Mouse (Mus musculus) retina, postnatal 1 day (tissue): Measurements from ENCODE around the gene Gm20481.
"Not testable (repeated sequence)": the region's sequence is repeated elsewhere in the genome, so short reads cannot be mapped to it uniquely, and the experiment has no call there.

ENCODE experiments used
- DNase-seq: peaks from one replicate; pipeline ENCODE4 v3.0.0-alpha.2; 2012

The Gm20481 gene

DNA sequence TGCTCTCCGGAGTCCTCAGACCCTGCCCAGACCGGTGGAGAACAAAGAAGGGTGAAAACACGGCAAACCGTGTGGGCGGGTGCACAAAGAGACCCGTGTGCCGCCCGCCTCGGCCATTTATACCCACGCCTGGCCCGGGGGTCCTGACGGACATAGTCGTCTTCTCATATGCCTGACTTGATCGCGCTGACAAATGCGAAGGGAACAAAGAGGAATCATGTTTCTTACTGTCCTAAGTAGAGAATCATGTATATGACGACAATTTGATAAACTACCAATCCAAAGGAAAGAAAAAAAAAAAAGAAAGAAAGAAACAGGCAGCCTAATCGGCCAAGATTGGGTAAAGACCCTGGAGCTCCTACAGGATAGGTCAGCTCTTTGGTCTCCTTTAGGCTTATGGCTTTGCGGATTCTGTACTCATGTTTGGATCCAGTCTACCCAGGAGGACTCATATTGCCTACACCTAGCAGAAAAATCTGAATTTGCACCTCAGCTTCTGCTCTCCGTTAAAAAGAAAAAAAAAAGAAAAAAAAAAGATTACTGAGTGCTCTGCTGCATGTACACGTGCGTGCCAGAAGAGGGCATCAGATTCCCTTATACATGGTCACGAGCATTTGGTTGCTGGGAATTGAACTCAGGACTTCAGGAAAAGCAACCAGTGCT lies 17.2 kb upstream of the Gm20481 start:
- DNase-seq: peak; percentile 91

DNA sequence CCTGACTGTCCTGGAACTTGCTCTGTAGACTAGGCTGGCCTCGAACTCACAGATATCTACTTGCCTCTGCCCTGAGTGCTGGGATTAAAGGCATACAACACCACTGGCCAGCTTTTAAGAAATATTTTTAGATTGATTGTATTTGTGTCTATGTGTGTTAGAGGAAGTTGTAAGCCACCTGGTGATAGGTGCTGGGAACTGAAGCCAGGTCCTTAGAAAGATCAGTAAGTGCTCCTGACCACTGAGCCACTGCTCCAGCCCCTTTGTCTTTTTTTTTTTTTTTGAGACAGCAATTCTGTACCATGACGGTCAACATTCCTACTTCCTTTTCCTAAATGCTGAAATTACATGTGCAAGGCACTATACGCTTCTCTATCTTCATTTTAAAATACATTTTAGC lies 16.5 kb upstream of the Gm20481 start:
- no peak for DNase-seq

DNA sequence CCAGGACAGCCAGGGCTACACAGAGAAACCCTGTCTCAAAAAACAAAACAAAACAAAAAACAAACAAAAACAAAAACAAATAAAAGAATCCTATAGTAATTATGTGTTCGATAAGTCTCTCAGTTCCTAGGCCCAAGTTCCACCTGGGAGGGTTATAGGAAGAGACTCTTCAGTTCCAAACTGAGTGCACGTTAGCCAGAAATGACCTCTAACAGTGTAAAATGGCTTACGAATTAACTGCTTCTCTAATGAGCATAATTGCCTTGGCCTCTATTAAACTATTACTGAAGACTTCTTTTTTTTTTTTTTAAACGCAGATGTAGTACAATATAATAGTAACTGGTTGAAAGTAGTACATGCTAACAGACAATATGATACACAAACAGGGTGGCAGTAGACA lies 15.8 kb upstream of the Gm20481 start:
- no peak for DNase-seq

DNA sequence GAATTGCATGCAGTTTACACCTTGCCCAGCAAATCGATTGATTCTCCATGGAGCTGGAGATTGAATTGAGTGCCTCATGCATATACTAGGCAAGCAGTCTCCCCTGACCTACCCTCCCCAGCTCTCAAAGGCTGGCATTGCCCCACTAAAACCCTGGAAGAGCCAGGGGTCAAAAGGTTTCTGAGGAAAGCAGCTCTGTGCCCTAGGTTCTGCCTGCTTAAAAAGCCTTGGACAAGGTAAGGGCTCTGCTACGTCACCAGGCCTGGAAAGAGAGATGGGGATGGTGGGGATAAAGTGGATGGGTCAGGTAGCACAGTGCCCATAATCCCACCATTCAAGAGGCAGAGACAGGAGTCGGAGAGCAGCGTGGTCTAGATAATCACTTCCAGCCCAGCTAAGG lies 14.9 kb upstream of the Gm20481 start:
- no peak for DNase-seq

DNA sequence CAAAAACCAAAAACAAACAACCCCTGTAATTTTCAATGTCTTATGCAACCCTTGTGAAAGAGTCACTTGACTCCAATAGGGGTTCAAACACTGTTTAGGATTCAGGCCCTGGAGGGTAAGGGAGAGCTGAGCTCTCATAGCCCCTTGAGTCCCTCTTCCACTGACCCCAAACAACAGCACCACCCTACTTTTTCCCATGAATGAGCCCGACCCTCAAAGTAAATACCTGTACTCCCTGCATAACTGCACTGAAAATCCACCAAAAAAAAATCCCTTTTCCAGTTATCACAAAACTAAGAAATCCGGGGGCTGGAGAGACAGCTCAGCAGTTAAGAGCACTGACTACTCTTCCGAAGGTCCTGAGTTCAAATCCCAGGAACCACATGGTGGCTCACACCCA lies 13.8 kb upstream of the Gm20481 start:
- no peak for DNase-seq

DNA sequence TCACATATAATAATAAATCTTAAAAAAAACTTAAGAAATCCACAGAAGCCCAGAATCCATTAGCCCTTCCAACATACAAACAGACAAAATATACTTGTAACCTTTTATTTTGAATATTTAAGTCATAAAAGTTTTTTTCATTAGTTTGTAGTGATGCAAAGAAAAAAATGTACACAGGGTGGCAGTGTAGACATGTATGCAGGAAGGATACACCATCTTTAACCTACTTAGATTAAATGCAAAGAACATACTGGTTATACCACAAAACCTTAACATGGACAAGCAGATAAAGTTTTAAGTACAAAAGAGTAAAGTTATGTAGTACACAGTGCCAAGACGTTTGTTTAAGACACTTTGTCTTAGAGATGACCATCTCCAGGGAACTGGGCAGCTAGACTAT lies 13.4 kb upstream of the Gm20481 start:
- DNase-seq: peak; percentile 24

DNA sequence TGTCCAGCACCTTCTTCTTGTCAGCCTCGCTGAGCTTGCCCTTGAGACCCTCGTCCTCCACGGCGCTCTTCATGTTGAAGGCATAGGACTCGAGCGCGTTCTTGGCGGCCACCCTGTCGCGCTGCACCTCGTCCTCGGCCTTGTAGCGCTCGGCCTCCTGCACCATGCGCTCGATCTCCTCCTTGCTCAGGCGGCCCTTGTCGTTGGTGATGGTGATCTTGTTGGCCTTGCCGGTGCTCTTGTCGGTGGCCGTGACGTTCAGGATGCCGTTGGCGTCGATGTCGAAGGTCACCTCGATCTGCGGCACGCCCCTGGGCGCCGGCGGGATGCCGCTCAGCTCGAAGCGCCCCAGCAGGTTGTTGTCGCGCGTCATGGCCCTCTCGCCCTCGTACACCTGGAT lies 12.4 kb upstream of the Gm20481 start:
- not testable (repeated sequence) for DNase-seq

DNA sequence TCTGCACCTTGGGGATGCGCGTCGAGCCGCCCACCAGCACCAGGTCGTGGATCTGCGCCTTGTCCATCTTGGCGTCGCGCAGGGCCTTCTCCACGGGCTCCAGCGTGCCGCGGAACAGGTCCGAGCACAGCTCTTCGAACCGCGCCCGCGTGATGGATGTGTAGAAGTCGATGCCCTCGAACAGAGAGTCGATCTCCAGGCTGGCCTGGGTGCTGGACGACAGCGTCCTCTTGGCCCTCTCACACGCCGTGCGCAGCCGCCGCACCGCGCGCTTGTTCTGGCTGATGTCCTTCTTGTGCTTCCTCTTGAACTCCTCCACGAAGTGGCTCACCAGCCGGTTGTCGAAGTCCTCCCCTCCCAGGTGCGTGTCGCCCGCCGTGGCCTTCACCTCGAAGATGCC lies 11.7 kb upstream of the Gm20481 start:
- DNase-seq: not testable (repeated sequence)

DNA sequence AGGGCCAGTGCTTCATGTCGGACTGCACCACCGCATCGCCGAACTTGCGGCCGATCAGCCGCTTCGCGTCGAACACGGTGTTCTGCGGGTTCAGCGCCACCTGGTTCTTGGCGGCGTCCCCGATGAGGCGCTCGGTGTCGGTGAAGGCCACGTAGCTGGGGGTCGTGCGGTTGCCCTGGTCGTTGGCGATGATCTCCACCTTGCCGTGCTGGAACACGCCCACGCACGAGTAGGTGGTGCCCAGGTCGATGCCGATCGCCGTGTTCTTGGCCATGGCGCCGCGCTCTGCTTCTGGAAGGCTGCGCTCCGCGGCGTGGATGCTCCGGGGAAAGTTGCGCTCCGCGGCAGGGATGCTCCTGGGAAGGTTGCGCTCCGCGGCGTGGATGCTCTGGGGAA lies 11.0 kb upstream of the Gm20481 start:
- DNase-seq: not testable (repeated sequence)

DNA sequence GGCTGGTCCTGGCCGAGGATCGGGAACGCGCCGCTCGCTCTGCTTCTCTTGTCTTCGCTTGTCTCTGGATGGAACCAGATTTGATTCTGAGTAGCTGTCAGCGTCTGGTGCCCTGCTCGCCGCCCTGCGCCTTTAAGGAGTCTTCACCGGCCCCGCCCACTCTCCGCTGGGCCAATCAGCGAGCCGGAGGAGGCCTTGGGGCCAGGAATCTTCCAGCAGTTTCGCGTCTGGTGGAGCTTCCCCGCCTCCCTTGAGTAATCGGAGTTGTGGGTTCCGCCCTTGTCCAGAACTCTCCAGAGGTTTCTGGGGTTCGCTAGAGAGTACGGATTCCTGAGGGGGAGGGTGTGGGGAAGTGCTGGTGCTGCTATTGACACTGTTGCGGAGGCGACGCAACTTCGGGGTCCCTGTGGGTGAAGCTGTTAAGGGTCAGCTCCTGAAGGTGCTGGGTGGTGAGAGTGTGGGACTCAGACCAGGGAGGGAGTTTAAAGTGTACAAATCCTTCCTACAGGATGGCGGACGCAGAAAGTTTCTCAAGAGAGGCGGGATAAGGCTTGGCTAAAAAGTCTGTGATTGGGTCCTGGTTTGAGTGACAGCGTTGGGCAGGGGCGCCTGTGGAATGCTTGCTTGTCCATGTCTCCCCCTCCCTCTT lies 10.5 kb upstream of the Gm20481 start, which contains the start of gene Hspa1b:
TSS of gene Hspa1b (minus strand) at position 109 of the 649 bp plus-strand sequence.
- DNase-seq: peak; percentile 80

DNA sequence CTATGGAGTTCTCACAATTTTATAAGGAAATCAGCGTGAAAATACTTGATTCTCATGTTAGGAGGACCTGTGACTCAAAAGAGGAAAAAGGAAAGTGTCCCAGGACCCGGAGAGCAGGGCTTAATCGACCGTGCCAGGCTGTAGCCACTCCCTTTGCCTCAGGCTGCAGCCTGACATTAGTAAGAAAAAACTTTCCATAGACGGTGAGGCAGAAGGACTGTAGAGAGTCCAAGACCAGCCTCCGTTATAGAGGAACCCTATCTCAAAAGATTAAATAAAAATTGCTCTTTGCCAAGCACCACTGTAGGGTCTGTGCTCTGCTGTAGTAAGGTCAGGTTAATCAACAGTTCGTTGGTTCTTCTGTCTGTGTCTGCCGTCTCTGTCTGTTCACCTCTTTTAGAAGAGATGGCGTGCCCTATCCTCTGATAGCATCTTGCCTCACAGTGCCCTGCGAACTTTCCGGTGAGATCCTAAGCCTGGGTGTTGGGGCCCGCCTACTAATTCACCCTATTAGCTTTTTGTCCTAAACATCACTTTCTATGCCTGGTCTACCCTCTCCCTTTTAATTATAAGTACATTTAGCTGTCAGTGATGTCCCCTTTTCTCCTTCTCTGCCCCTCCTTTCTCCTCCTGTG lies 9.7 kb upstream of the Gm20481 start:
- no peak for DNase-seq

DNA sequence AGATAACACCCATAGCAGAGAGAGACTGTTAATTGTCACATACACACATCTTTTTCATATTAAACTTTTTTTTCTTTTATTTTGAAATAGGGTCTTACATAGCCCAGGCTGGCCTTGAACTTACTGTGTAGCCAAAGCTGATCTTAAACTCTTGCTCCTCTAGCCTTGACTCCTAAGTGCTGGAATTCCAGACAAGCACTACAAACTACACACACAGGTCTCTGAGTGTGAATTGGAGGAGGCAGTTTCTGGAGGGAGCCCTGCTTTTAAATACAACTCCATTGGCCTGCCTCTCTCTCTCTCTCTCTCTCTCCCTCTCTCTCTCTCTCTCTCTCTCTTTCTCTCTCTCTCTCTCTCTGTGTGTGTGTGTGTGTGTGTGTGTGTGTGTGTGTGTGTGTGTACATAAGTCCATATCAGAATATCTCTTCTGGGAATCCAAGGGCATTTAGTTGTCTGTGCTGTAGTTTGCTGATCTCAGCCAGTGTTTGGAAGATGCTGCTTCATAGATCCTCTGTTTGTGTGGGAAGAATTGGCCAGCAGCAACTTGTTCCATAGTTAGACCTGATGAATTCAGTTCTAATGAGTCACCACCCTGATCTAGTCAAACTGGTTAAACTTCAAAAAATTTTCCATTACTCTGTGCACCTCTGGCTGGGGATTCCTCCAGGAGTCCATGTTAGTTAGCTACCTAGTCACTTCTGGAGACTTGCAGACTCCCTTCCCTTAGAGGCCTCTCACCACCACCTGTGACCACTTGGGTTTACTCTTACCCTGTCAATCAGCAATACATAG lies 8.8 kb upstream of the Gm20481 start:
- no peak for DNase-seq

DNA sequence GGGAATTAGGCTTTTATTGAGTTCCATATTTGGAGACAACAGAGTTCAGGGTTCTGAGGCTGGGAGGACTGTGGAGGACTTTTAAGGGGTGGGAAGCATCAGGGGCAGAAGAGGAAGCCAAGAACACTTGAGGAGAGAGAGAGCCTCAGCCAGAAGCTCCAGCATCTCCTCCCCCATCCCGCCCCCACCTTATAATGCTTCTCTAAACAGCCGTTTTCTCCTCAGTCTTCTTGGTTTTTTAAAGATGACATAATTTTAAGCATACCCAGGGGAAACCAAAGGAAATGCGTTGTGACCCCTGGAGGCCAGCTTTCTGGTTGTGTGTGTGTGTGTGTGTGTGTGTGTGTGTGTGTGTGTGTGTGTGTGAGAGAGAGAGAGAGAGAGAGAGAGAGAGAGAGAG lies 7.6 kb upstream of the Gm20481 start:
- DNase-seq: no peak

DNA sequence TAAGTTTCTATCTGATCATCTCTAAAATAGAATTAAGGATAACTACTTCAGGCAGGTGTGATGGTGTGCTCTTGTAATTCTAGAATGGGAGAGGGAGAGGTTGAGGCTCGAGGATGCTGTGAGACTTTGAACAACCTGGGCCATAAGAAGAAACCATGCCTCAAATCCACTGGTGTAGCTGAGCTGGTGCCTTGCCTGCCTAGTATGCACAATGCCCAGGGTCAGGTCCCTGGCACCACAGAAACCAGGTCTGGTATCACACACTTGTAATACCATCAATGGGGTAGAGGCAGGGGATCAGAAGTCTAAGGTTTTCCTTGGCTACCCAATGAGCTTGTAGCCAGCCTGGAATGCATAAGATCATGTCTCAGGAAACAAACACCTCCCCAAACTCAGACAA lies 6.9 kb upstream of the Gm20481 start:
- no peak for DNase-seq

DNA sequence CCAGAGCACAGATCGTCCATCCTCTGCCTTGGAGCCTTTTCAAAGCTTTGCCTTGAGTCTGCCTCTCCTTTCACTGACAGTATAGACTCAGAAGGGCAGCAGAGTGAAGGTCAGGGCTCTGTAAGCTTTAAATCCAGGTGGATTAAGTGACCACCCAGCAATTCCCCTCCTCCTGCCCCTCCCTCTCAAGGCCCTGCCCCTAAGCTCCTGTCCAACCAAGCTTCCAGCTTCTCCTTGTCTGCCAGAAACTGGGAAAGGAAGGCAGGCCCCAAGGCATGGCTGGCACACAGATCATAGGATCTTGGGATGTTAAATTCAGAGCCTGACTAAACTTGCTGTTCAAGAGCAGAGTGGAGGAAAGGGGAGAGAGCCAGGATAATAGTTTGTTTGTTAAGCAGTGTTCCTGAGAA lies 5.1 kb upstream of the Gm20481 start:
- DNase-seq: peak; percentile 69

DNA sequence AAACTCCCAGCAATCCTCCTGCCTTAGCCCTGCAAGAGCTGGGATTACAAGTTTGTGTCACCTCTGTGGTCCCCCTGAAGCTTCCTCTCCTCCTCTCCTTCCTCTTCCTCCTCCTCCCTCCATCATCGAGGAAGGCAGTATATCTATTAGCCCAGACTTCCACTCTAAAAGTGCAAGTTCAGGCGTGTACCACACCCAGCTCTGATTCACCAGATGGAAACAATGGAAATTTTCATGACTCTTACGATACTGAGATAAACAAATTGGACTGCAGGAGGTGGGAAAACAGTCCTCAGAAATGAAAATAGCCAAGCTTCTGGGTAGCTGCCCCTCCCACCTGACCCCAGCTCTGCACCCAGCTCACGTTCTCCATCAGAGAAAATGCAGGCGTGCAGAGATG lies 4.1 kb upstream of the Gm20481 start:
- DNase-seq: no peak

DNA sequence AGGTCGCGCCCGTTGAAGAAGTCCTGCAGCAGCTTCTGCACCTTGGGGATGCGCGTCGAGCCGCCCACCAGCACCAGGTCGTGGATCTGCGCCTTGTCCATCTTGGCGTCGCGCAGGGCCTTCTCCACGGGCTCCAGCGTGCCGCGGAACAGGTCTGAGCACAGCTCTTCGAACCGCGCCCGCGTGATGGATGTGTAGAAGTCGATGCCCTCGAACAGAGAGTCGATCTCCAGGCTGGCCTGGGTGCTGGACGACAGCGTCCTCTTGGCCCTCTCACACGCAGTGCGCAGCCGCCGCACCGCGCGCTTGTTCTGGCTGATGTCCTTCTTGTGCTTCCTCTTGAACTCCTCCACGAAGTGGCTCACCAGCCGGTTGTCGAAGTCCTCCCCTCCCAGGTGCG lies 1.1 kb downstream of the Gm20481 start:
- DNase-seq: not testable (repeated sequence)

DNA sequence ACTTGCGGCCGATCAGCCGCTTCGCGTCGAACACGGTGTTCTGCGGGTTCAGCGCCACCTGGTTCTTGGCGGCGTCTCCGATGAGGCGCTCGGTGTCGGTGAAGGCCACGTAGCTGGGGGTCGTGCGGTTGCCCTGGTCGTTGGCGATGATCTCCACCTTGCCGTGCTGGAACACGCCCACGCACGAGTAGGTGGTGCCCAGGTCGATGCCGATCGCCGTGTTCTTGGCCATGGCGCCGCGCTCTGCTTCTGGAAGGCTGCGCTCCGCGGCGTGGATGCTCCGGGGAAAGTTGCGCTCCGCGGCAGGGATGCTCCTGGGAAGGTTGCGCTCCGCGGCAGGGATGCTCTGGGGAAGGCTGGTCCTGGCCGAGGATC lies 2.0 kb downstream of the Gm20481 start:
- not testable (repeated sequence) for DNase-seq

DNA sequence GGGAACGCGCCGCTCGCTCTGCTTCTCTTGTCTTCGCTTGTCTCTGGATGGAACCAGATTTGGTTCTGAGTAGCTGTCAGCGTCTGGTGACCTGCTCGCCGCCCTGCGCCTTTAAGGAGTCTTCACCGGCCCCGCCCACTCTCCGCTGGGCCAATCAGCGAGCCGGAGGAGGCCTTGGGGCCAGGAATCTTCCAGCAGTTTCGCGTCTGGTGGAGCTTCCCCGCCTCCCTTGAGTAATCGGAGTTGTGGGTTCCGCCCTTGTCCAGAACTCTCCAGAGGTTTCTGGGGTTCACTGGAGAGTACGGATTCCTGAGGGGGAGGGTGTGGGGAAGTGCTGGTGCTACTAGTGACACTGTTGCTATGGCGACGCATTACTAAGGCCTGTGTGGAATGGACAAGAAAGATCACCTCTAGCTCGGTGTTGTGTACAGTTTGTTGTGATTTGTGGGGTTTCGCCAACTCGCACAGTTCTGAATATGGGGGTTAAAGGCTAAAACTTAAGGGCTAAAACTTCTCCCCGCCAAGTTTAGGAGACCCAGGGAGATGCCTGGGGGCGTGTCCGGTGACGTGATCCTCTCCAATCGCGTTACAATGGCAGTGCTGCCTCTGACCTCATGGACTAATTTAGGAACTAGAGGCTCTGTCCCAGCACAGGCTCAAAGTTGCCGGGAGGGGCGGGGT lies 2.5 kb downstream of the Gm20481 start, which contains the start of the genes Hspa1a and Hspa1l:
TSS of gene Hspa1a (minus strand) at position 88 of the 681 bp plus-strand sequence.
TSS of gene Hspa1l (plus strand) at position 635 of the 681 bp plus-strand sequence.
- DNase-seq: peak; percentile 85

DNA sequence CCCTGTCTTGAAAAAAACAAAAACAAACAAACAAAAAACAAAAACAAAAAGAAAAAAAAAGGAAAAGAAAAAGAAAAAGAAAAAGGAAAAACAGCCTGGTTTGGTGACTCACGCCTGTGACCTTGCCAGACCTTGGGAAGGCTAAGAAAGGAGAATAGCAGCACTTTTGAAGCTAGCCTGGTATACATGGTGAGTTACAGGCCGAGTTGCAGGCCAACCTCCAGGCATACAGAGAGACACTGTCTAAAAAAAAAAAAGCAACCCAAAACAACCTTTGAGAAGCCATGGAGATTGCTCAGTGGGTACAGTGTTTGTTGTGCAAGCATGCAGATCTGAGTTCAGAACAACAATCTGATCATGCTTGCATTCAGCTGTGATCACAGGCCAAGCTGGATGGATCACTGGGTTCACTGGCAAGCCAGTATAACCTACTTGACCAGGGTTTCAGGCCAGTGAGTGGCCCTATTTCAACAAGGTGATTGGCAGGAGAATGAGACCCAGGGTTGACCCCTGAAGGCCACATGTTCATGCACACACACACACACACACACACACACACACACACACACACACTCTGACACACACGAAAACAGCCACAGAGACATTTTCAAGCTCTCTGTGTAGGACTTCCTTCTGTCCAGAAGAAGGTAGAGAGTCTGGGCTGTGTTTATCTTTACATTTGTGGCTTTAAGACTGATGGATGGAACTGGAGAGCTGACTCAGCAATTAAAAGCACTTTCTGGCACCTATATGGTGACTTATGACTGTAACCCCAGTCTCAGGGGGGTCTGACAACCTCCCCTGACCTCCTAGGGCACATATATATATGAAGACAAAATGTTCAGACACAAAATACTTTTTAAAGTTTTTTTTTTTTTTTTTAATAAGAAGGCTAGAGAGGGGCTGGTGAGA lies 6.1 kb downstream of the Gm20481 start:
- no peak for DNase-seq

DNA sequence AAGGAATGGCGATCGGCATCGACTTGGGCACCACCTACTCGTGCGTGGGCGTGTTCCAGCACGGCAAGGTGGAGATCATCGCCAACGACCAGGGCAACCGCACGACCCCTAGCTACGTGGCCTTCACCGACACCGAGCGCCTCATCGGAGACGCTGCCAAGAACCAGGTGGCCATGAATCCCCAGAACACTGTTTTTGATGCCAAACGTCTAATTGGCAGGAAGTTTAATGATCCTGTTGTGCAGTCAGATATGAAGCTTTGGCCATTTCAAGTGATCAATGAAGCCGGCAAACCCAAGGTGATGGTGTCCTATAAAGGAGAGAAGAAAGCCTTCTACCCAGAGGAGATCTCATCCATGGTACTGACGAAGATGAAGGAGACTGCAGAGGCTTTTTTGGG lies 7.3 kb downstream of the Gm20481 start:
- DNase-seq: no peak

DNA sequence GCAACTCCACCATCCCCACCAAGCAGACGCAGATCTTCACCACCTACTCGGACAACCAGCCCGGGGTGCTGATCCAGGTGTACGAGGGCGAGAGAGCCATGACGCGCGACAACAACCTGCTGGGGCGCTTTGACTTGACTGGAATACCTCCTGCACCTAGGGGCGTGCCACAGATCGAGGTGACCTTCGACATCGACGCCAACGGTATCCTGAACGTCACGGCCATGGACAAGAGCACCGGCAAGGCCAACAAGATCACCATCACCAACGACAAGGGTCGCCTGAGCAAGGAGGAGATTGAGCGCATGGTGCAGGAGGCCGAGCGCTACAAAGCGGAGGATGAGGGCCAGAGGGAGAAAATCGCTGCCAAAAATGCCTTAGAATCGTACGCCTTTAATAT lies 8.5 kb downstream of the Gm20481 start:
- DNase-seq: no peak
